Mouse (Mus musculus): ENCODE measurements at regions not wholly inside any gene's neighbourhood (a gene's known extent, or its start where the extent isn't known, plus 50 kb on each side); places are given as distances from the start of the nearest gene placed in this dataset.
A peak's percentile ranks its signal among the peaks of the same experiment; 100 is the strongest.
"Not testable (repeated sequence)": the region's sequence is repeated elsewhere in the genome, so short reads cannot be mapped to it uniquely, and the experiment has no call there.

DNA sequence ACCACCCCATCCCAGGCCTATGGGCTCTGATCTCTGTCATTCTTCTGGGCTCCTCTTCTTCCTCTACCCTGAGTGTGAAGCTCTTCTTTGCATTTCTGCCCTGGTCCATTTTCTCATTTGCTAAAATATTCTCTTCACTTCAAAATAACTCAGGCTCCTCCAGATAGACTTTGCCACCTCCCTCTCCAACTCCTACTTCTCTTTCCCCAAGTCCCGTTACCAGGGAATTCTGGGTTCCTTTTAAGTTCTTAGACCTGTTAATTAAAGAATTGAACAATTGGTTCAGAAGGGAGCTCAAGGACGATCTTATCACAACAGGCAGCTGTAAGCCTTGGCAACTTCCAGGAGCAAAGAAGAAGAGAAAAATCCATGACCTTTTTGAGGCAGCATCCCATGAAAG is 122.9 kb upstream of the Arid1b start:
- no peak for DNase-seq (ENCODE audit: low read depth, low spot score)

DNA sequence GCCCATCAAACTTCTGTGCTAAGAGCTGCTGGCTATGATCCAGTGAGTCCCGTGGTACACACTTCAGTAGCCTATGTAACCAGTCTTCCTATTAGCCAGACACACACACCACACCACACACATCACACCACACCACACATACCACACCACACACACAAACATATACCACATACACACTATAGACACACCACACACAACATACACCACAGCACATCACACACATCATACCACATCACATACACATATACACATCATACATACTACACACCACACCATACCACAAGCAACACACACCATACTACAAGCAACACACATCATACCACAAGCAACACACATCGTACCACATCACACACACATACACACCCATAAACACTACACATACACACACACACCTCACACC is 119.7 kb upstream of the Arid1b start:
- DNase-seq (ENCODE audit: low read depth, low spot score), result no peak

DNA sequence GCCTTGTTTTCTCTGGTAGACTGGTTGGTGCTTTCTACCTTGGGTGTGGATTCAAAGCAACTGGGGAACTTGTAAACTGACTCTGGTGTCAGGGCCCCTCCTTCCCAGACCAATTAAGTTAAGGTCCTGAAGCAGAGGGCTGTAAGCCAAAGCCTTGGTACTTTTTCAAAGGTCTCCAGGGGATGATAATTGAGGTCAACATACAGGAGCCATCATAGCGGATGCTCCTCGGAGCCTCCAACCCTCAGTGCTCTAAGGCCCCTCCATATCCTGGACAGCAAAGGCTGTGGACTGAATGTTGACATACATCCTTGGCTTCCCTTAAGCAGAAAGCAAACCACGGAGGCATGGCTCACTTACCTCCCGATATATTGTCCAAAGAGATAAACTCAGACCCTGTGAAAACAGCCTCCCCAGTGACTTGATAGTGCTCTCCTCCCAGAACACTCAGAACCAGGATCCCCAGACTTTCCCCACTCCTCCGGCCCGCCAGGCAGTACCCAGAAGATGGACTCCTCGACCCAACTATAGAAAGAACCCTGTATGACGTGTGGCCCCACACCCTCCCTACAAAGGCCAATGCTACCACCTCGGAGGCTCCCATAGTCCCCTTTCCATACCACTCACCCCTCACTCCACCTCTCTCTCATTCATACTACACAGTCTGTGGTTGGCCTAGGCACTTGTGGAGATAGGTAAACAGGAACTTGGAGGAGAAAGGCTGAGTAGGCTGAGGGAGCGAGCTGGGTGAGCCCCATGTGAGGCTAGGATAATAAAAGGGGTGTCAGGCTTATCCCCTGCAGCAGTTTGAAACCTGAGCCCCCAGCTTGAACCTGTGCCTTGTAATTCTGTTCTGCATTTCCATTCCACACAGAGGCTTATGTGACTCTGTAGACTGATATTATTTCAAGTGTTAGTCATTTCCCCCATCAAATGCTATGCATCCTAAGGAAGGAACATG is 118.8 kb upstream of the Arid1b start:
- DNase-seq (ENCODE audit: low read depth, low spot score), result no peak

DNA sequence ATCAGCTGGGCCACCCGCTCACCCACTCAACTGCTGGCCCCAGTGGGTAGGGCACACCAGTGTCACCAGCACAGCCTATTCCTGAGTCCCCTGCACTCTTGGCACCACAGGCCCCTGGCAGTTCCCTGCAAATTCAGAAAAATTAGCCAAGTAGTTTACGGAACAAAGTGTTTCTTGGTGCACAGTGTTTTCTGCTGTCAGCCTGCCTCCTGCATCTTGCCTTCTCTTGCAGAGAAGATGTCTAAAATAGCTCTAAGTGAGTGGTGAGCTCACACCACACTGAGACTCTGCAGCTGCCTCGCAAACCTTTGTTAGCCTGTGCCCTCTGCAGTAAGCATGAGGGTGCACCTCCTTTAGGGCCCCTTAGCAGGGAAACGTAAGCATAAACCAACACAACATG is 117.7 kb upstream of the Arid1b start:
- no peak for DNase-seq (ENCODE audit: low read depth, low spot score)

DNA sequence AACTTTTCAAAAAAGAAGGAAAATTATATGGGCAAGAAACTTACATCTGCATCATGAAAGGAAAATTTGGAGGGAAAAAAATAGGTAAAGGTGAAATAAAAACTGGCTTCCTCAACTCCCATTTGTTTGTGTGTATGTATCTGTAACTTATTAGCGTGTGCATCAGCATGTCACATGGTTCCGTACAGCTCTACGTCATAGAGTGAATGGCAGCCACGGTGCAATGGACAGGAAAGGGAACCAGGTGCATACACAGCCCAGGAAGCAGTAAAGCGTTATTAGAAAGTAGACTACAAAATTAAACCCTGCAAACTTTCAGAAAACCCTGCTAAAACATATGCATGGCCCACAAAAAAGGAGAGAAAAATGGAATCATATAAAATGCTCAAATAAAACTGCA is 112.7 kb upstream of the Arid1b start:
- DNase-seq (ENCODE audit: low read depth, low spot score), result no peak

DNA sequence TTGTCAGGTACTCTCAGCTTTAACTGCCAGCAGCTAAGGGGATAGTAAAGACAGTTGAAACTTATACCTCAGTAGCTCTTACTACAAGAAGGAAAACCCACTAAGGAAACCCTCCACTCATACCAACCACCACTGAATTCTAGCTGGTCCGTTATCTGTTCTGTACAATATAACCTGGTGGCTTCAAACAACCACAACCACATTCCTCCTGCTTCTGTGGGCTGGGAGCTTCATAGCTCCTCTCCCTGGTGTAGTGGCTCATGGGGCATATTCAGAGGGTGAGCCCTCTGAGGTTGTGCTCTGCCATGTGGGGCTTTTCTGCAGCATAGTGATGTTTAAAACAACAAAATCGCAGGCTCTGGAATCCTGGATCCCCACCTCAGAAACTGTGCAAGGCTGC is 110.0 kb upstream of the Arid1b start:
- DNase-seq (ENCODE audit: low read depth, low spot score), result no peak

DNA sequence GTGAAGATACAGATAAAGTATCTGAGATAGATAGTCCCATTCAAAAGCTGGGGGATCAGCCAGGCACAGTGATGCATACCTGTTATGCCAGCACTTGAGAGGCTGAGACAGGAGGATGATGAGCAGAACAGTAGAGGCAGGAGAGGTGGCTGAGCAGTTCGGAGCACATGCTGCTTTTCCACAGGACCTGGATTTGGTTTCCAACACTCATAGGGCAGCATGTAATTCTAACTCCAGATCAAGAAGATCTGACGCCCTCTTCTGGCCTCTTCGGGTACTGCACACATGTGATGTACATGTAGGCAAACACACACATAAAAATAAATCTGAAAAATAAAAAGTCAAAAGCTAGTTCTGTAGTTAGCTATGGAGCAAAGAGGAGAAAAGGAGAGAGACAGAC is 109.4 kb upstream of the Arid1b start:
- peak; percentile 59 for DNase-seq (ENCODE audit: low read depth, low spot score)

DNA sequence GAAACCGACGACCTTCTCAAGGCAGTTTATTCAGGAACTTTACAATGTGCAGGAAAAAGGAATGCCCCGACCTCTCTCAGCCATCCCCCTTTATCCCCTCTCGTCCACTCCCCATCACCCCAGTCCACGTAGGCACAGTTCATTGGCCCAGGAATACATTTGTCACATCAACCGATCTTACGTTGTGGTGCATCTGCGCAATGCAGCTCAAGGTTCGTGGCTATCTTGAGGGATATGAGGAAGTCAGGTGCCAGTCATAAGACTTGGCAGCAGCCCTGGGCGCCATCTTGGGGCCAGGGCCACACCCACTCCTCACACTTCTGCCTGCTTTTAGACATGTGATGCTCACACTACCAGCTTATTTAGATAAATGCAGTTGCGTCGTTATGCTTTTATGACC is 106.8 kb upstream of the Arid1b start:
- DNase-seq (ENCODE audit: low read depth, low spot score), result not testable (repeated sequence)

DNA sequence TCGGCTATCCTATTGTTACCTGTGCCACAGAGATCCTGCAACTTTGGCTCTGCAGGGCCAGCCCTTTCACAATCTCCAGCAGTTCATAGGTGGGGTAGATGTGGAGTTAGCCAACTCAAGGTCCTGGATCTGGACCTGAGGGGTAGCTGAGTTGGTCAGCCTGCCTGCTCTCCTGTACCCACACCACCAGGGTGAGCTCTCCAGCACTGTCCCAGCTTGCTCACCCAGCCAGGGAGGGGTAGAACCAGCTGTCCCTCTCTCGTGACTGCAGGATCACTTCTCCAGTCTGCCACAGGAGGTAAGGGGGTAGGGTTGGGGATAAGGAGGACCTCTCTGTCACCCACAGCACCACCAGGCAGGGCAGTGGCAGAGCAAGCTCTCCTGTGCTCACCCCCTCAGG is 104.6 kb upstream of the Arid1b start:
- no peak for DNase-seq (ENCODE audit: low read depth, low spot score)

DNA sequence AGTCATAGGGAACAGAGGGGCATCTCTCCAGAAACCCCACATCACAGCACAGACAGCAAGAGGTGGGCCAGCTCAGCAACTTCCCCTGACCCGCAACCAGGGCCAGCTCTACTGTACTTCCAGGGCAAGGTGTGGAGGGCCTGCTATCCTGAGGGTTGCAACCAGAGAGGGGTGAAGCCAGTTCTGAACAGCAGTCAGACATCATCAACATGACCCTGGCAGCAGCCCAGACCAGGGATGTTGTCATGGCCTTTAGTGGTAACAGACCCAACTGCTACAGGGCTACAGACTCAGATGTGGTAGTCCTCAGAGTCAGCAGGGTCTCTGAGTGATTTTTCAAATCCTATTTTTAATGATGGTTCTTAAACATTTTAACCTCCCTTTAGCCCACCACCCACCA is 104.0 kb upstream of the Arid1b start:
- no peak for DNase-seq (ENCODE audit: low read depth, low spot score)

DNA sequence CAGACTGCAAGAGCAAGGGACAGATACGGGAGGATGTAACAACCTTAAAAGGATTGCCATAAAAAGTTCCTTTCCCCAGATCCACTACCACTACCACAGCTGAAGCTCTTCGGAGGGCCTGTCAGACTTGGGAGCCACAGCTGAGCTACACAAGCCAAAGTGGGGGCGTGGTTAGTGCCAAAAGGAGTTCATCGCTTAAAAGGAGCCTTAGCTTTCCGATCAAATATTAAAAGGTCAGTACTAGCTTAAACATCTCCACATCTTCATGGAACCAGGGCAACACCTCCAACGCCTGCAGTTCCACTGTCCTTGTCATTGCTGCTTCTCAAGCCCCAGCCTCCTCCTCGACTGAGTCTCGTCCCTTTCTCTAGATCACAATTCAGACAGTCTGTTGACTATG is 102.6 kb upstream of the Arid1b start:
- DNase-seq (ENCODE audit: low read depth, low spot score), result no peak

DNA sequence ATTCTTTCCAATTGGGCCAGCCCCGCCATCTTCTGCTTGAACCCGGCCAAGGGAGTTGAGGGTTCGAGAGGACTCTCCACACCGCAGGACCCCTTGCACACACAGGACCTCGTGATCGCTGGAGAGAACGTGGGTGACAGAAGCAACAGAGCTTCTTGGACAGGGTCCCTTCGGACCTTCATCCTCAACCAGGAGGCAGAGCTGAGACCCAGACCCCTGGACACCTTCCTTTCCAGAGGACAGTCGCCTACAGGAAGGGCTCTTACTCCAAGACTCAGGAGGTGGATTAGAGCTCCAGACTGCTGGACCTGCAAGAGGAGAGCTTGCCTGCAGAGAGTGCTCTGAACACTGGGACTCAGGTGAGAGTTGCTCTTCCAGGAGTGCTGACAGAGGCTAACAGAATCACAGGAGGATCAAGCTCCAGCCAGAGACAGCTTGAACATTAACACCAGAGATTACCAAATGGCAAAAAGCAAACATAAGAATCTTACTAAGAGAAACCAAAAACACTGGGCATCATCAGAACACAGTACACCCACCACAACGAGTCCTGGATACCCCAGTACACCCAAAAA is 99.3 kb upstream of the Arid1b start:
- DNase-seq (ENCODE audit: low read depth, low spot score), result not testable (repeated sequence)

DNA sequence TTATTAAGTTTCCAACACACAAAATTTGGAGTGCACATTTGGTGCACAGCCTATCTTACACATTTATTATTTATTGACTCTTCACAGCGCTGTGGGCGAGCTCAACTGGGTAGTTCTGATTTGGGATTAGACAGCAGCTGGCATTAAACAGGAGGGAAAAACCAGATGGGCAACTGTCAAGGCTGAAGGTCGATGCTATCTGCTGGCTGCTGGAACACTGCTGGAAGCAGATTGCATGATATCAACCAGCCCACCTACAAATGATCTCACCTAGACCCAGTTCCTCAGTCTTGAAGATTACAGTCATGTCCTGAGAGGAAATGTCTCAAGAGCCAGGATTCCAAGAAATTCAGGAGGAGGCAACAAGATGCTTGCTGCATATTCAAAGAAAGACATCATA is 91.0 kb upstream of the Arid1b start:
- DNase-seq (ENCODE audit: low read depth, low spot score), result peak; percentile 12

DNA sequence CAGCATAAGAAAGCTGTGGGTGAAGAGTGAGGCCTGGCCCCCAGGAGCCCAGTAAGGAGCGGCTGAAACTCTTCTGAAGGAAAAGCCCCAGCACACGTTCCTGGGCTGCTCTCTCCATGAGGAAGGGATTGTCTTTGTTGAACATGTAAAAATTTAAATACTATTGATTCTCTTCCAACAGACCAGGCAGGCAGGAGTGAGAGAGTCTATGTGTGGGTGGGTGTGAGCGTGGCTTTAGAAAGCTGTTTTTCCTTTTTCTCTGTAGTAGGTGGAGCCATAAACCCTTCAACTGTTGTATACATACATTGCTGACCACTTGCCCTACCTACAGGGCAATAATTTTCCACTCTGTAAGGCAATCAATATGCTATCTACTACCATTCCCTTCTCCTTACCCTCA is 87.6 kb upstream of the Arid1b start:
- no peak for DNase-seq (ENCODE audit: low read depth, low spot score)

DNA sequence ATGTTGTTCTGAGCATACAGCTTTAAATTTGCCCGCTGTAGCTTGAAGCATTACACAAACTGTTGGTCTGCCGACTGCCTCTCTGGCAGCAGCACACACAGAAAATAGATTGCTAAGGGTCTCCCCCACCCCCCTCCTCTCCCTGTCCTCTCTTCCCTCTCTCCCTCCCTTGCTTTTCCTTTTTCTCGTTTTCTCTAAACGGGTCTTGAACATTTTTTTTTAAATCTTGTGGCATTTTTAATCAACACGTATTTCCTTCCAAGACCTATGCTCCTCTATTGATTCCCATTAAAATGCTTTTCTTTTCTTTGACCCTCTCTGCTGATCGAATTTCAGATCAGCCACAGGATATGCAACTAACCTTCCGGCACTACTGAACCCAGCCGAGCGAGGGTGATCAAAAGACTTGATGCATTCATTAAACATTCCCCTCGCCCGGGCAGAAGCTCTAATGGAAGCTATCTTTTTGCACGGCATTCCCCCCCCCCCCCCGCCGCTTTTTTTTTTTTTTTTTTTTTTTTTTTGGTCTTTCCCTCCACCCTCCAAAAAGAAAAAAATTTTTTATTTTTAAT is 86.9 kb upstream of the Arid1b start:
- DNase-seq (ENCODE audit: low read depth, low spot score), result peak; percentile 83

DNA sequence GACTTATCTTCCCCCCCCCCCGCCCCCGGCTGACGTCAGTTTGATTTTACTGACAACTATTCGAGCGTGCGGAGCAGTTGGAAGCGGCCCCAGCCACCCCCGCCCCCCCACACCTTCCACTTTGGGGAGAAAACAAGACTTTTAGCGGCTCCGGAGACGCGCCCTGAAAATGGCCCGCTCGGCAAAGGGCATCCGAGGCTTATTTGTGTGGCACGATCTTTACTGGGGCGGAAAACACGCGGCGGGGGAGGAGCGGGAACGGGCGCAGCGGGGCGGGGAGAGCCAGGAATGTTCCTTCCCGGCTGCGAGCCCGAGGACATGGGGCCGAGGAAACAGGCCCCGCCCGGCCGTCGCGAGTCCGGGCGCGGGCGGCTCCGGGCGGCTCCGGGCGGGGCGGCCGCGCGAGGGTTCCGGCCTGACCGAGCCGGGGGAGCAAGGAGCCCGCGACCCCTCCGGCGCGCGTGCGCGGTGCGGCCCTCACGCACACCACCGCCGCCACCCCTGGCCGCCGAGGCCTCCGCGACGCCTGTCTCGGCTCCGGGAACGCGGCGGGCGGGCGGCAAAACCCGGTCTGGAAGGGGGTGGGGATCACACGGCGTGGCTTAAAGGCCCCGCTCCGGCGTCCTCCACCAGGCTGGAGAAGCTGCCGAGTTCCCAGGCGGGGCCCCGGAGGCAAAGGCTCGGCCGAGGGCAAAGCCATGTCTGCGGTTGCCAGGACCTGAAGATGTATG is 86.1 kb upstream of the Arid1b start:
- peak; percentile 81 for DNase-seq (ENCODE audit: low read depth, low spot score)

DNA sequence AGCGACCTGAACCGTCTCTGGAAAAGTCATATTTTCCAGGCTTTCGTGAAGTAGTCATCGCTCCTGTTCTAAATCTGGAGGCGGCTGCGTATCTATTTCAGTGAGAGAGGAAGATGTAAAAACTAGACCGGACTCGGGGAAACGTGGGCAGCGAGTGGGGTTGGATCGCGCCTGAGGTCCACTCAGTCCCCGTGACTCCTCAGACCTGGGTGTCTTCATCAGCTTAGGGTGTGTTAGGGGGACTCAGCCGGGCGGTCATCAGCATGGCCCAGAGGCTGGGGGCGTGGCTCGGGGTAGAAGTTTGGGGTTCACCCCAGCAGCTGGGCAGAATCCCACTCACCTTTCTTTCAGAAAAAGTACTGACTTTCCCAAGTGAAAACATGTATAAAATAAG is 85.6 kb upstream of the Arid1b start:
- no peak for DNase-seq (ENCODE audit: low read depth, low spot score)

DNA sequence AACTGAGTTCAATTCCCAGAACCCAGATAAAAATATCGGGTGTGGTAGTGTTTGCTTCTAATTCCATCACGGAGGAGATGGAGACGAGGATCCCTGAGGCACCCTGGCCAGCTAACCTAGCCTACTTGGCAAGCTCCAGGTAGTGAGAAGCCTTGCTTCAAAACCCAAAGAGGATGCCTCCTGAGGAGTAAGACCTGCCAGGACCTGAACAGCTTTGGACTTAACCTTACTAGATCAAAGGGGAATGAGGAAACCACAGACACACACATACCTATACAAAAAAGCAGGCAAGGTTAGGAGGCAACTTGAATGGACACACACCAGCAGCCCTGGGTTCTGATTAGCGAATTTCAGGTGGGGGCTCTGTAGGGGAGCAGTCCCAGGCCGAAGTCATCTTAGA is 84.0 kb upstream of the Arid1b start:
- DNase-seq (ENCODE audit: low read depth, low spot score), result no peak

DNA sequence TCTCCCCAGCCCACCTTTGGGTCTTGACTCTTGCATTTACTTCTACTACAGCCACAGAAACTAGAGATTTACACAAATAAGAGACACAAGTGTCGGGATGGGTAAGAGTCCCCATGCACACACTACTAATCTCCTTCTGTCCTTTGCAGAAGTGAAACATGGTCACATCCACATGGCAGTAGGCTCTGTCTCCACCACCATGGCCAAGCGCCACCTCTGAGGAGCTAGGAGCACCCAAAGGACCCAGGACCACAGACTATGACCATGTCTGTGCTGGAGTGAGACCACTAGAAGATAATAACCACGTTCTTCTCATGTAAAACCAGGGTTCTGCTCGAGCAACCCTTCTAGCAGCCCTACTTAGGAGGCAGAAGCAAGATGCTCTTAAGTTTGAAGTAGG is 81.1 kb upstream of the Arid1b start:
- no peak for DNase-seq (ENCODE audit: low read depth, low spot score)

DNA sequence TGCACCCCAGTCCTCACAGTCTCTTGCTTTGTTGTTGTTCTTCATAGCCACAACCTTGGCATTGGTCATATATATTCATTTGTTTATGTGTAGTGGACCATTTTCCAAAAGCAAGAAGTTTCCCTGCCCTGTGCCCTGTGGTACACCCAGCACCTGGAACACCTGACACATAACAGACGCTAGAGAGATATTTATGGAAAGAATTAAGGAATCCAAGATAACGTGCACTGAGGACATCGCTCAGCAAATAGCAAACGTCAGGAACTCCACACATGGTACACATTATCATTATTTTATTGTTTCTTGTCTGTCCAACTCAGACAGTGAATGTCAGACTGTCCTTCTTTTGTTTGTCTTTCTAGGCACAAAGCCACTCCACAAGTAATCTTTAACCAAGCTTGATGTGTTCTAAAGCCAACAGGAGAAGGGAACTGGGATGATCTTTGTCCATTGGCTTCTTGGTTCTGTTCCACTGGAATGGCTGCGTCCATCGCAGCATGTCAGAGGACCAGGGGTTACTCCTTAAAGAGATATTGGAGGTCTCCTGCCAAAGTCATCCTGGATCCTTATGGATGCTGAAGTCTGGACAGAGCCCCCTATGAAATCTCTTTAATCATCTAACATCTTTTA is 74.2 kb upstream of the Arid1b start:
- no peak for DNase-seq (ENCODE audit: low read depth, low spot score)

DNA sequence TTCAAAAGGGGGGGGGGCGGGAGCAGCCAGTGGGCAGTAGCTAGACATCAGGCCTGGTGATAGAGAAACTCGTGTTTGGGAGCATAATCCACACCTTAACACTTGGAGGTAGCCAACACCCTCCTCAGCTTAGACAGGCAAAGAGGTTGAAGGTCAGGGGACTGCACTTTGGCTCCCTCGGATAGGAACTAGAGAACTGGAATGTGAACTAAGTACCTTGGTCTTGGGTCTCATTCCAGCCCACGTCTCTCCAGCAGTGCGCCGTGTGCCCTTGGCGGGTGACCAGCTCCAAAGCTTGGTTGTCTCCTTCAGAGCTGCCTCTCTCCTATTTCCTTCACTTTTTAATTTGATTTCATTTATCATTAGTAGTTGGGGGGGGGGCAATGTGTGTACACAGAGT is 73.0 kb upstream of the Arid1b start:
- DNase-seq (ENCODE audit: low read depth, low spot score), result no peak

DNA sequence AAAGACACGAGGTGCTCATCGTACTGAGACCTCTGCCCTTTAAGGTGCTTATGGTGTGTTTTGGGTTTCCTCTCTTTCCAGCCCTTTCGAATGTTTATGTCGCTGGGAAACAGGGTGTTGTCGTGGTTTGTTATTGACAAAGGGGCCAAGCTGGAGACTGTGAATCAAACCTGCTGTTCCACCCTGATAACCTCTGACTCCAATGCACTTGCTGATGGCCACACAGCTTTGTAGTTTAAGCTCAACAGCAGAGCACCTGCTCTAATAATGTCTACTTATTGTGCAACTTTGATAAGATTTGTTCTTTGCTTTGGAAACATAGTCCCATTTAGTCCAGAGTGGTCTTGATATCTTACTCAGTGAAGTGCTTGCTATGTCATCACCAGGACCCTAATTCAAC is 65.5 kb upstream of the Arid1b start:
- DNase-seq (ENCODE audit: low read depth, low spot score), result no peak

Data from R1 (cell line).